In the genomic region with DNA sequence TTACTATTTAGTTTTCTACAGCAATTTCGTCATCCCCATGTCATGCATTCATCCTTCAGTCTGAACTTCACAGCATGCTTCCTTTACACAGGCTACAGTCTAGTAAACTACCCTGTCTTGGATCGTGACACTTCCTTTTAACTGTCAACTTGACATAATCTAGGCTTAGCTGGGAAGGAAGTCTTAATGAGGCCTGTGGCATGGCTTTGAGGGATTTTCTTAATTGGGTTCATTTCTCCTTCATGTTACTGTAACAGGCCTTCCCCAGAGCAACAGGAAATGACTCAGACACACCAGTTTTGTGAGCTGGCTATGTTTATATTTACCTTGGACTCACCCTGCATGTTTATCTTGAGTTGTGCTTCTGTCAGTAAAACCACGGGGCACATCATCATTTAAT, we compare ENCODE assay signal across 15 mouse cellular contexts.
DNase-seq lines count a peak whose midpoint lies in the region; ATAC-seq lines count a peak whose summit lies in the region.
"Had no signal": no experiment of that assay in that cellular context is flagged by ENCODE, and none has a peak within 500 bp of the region (broad histone marks: within the 10 kb centered on the region; RNA-seq: fewer than 3 reads in every experiment).

No protein-coding gene starts in this region.

- no peaks in the 10 kb centered on the region for H3K36me3 ChIP-seq in kidney, embryonic 14.5 days (ENCODE audit: control insufficient read depth, insufficient read depth, low read length)
- H3K36me3 ChIP-seq: intestine, embryonic 15.5 days; midbrain, embryonic 13.5 days; neural tube, embryonic 12.5 days had no signal

- H3K9ac ChIP-seq in kidney, embryonic 14.5 days (ENCODE audit: low read depth, low read length): no peak overlapping the region
- H3K9ac ChIP-seq: intestine, embryonic 15.5 days; liver, embryonic 14.5 days; midbrain, embryonic 13.5 days; neural tube, embryonic 12.5 days had no signal

- peak; percentile 3 for DNase-seq in heart, adult 8-10 months (ENCODE audit: low spot score)
- DNase-seq in heart, postnatal 25 days (ENCODE audit: low spot score): no peak
- peak; percentile 21 for DNase-seq in kidney, postnatal 14 days
- DNase-seq in Muller cell, postnatal 12 days (ENCODE audit: inconsistent ontology term): peak; percentile 86
- peak; percentile 26 for DNase-seq in lung, postnatal 10 days
- no peak for DNase-seq in gastrocnemius, adult 8-10 months (ENCODE audit: low spot score in 2 of 2)
- DNase-seq in cerebellum, adult 9-11 months: no peak
- DNase-seq: adrenal gland, adult 8-10 months; thymus, adult 2 months had no signal

- no peaks in the 10 kb centered on the region for H3K9me3 ChIP-seq in kidney, embryonic 14.5 days (ENCODE audit: control insufficient read depth, low read length)
- H3K9me3 ChIP-seq: intestine, embryonic 15.5 days; midbrain, embryonic 13.5 days; neural tube, embryonic 12.5 days had no signal

- H3K27me3 ChIP-seq in kidney, embryonic 14.5 days (ENCODE audit: control insufficient read depth, insufficient read depth, low read length): no peaks in the 10 kb centered on the region
- H3K27me3 ChIP-seq: intestine, embryonic 15.5 days; midbrain, embryonic 13.5 days; neural tube, embryonic 12.5 days had no signal

- intact Hi-C loops in heart, postnatal 25 days (cut with DNase I): no loop called here

- WGBS in kidney, embryonic 14.5 days: 31% methylated on average over 3 of the region's 3 CpGs

- no peaks in the 10 kb centered on the region for H3K4me1 ChIP-seq in kidney, embryonic 14.5 days (ENCODE audit: control insufficient read depth, insufficient read depth, low read length)
- H3K4me1 ChIP-seq: intestine, embryonic 15.5 days; midbrain, embryonic 13.5 days; neural tube, embryonic 12.5 days had no signal

- no peak for ATAC-seq in kidney, embryonic 14.5 days (ENCODE audit: low FRiP score, low TSS enrichment)
- ATAC-seq: intestine, embryonic 15.5 days; midbrain, embryonic 13.5 days had no signal

- H3K4me3 ChIP-seq in kidney, embryonic 14.5 days (ENCODE audit: low read length): no peak overlapping the region
- H3K4me3 ChIP-seq: intestine, embryonic 15.5 days; left cerebral cortex, adult 2 months; midbrain, embryonic 13.5 days; neural tube, embryonic 12.5 days had no signal

- H3K27ac ChIP-seq in kidney, embryonic 14.5 days (ENCODE audit: low read depth, low read length): no peak overlapping the region
- H3K27ac ChIP-seq: intestine, embryonic 15.5 days; left cerebral cortex, adult 2 months; liver, embryonic 14.5 days; midbrain, embryonic 13.5 days; neural tube, embryonic 12.5 days had no signal

- H3K4me2 ChIP-seq in kidney, embryonic 14.5 days (replicated peaks; ENCODE audit: low read depth, low read length): no peak overlapping the region
- H3K4me2 ChIP-seq: intestine, embryonic 15.5 days; midbrain, embryonic 13.5 days; neural tube, embryonic 12.5 days had no signal

Comparison
In these comparisons a context has a peak if more than half of its experiments do, and no peak if none do; other contexts are left out.
1. DNase-seq: peak in heart, adult 8-10 months (single experiment), kidney, postnatal 14 days (single experiment), Muller cell, postnatal 12 days (single experiment) and lung, postnatal 10 days (single experiment); none in heart, postnatal 25 days (single experiment), gastrocnemius, adult 8-10 months (0 of 2) and cerebellum, adult 9-11 months (single experiment).